Mouse (Mus musculus) heart, embryonic 16.5 days (tissue): ENCODE data around the gene Otud1. TPM values are rescaled to one million over a fixed set of nuclear protein-coding genes. Genes with fewer than 3 reads are reported as not detected.
A peak's percentile ranks its signal among the peaks of the same experiment; 100 is the strongest.

Experiments used
- ATAC-seq: fragments of 200-750 bp; cut with Nextera tagmentation; replicated peaks from 2 replicates; pipeline ENCODE4 v1.8.0; 2017; ENCODE audit warnings: moderate number of reproducible peaks; ENCODE audit not compliant: insufficient read depth, low FRiP score; ENCODE audit errors: extremely low read depth
- H3K27ac ChIP-seq: fragments of 300-500 bp; sonication (generic); 2 replicates; pipeline ENCODE4 v1.5.1; 2014; ENCODE audit warnings: mild to moderate bottlenecking, low read length, control low read depth, moderate library complexity
- H3K27me3 ChIP-seq: fragments of 300-500 bp; sonication (generic); 2 replicates; pipeline ENCODE4 v1.6.1; 2014; ENCODE audit warnings: low read length, mixed read lengths; ENCODE audit not compliant: control insufficient read depth, insufficient read depth
- H3K36me3 ChIP-seq: fragments of 300-500 bp; sonication (generic); 2 replicates; pipeline ENCODE4 v1.6.1; 2014; ENCODE audit not compliant: control insufficient read depth, insufficient read depth
- H3K4me1 ChIP-seq: fragments of 300-500 bp; sonication (generic); 2 replicates; pipeline ENCODE4 v1.6.1; 2014; ENCODE audit warnings: low read length, mixed read lengths; ENCODE audit not compliant: control insufficient read depth, insufficient read depth
- H3K4me2 ChIP-seq: fragments of 300-500 bp; sonication (generic); 2 replicates; pipeline ENCODE4 v1.6.1; 2014; ENCODE audit warnings: low read depth, mild to moderate bottlenecking, control low read depth, low read length
- H3K4me3 ChIP-seq: fragments of 300-500 bp; sonication (generic); 2 replicates; pipeline ENCODE4 v1.5.1; 2014; ENCODE audit warnings: mild to moderate bottlenecking, control low read depth, low read length
- H3K9ac ChIP-seq: fragments of 300-500 bp; sonication (generic); 2 replicates; pipeline ENCODE4 v1.6.1; 2014; ENCODE audit warnings: low read length, control low read depth
- H3K9me3 ChIP-seq: fragments of 300-500 bp; sonication (generic); replicated peaks from 2 replicates; pipeline ENCODE4 v1.6.1; 2016; ENCODE audit warnings: low read length; ENCODE audit not compliant: control insufficient read depth
- WGBS: fragments of 180-500 bp; shearing (Covaris S2); extraction: QIAGEN DNeasy Blood & Tissue Kit; methylation state at CpG from one replicate; pipeline ENCODE4 v1.1.7; 2014; 5-methylcytosine and 5-hydroxymethylcytosine counted together
- polyA plus RNA-seq: library from polyadenylated mRNA; unstranded; fragments of >200 nt; fragmentation: Nextera tagmentation; extraction: Ambion mirVana; gene quantifications from 2 replicates; pipeline ENCODE4 v1.2.1, GENCODE M21; 2015

The Otud1 gene
- polyA plus RNA-seq, 1 experiment from 2014 or later = 6.9 TPM

DNA sequence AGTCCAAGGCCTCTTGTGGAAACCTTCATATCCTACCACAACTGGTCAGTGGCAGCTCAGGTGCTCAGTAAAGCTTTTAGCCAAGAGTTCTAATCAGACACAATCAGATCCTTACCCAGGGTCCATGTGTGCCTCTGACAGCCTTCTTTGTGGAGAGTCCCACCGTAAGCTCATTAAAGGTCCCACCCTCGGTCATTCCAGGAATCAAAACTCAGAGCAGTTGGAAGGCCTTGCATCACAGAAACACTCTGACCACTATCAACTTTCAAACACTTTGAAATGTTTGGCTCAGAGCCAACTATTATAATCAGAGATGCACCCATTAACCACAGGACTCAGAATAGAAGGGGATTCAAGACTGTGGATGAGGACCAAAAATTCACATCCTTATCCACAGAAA lies 12.4 kb upstream of the Otud1 start:
- 42% methylated on average over 2 of the region's 2 CpGs for WGBS
- no peak for ATAC-seq
- H3K4me2 ChIP-seq = no peak overlapping the region
- no peak overlapping the region for H3K9ac ChIP-seq
- H3K36me3 ChIP-seq = no peaks in the 10 kb centered on the region
- no peak overlapping the region for H3K27ac ChIP-seq
- no peak overlapping the region for H3K4me3 ChIP-seq
- H3K27me3 ChIP-seq = no peaks in the 10 kb centered on the region
- H3K4me1 ChIP-seq = peaks cover 24% of the 10 kb centered on the region
- no peaks in the 10 kb centered on the region for H3K9me3 ChIP-seq

DNA sequence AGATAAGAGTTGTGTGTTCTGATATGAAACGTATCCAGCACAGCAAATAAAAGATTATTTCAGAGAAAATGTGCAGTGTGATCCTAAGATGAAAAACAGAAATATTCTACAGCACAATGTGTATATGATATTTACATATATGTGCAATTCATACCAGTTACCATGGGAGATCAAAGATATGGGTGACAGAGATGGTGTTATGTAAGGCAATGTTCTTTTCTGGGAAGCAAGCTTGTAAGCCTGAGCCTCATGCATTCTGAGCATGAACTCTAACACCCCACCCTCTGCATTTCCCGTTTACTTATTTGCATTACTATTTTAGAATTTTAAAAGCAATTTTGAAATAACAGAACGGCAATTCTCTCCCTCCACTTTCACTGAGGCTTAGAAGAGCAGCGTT lies 11.4 kb upstream of the Otud1 start:
- Histone ChIP-seq H3K36me3 (no peaks in the 10 kb centered on the region), H3K9me3 (no peaks in the 10 kb centered on the region), H3K9ac (no peak overlapping the region), H3K4me1 (peaks cover 24% of the 10 kb centered on the region), H3K4me3 (no peak overlapping the region), H3K27ac (peak overlapping the region; percentile 66), H3K4me2 (no peak overlapping the region), H3K27me3 (no peaks in the 10 kb centered on the region)
- ATAC-seq = no peak
- WGBS = 49% methylated on average over 4 of the region's 4 CpGs

DNA sequence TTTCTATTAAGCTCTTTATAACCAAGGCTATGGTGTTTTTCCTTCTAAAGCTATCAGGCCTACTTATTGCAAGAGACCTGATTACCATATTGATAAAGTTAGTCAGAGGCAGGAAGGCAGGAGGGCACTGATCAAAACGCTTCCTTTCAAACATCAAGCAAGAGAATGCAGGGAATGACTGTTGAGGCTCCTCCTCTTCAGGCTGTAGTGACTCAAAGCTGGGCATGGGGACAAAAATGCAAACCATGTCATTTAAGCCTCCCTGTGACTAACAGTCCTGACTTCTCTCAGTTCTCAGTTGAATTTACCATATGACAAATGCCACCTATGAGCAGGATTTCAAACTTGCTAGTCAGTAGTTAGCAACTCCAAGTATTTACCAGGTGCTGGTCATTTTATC lies 10.6 kb upstream of the Otud1 start:
- Histone ChIP-seq H3K4me3 (no peak overlapping the region), H3K36me3 (no peaks in the 10 kb centered on the region), H3K27ac (peak overlapping the region; percentile 78), H3K4me2 (no peak overlapping the region), H3K4me1 (peaks cover 24% of the 10 kb centered on the region), H3K9me3 (no peaks in the 10 kb centered on the region), H3K27me3 (no peaks in the 10 kb centered on the region), H3K9ac (no peak overlapping the region)
- 14% methylated on average over 1 of the region's 1 CpGs for WGBS
- ATAC-seq = peak; percentile 80

DNA sequence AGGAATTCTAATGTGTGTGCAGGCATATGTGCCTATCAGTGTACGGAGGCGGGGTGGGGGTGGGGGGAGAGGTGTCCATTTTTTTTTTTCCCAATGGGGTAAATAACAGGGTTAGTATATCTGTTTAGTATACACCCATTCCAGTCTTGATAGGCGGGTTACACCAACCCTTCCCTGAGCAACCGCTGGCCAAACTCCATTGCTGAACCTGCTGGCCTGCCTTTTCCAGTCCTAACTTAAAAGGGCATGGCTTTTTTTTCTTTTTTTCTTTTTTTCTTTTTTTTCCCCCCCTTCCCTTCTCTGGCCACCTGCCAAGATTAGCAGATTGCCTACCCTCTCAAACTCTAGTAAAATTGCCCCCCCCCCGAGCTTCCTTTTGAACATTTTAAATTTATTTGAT lies 1.1 kb upstream of the Otud1 start:
- Histone ChIP-seq H3K4me3 (peak overlapping the region; percentile 93; the same call in 1 of the 2 replicates), H3K4me1 (peaks cover 9% of the 10 kb centered on the region), H3K4me2 (peak overlapping the region; percentile 90), H3K9ac (no peak overlapping the region; the same call in 1 of the 2 replicates), H3K27ac (peak overlapping the region; percentile 98; the same call in 1 of the 2 replicates), H3K36me3 (no peaks in the 10 kb centered on the region), H3K9me3 (no peaks in the 10 kb centered on the region), H3K27me3 (no peaks in the 10 kb centered on the region)
- WGBS = 31% methylated on average over 5 of the region's 5 CpGs
- ATAC-seq = no peak

DNA sequence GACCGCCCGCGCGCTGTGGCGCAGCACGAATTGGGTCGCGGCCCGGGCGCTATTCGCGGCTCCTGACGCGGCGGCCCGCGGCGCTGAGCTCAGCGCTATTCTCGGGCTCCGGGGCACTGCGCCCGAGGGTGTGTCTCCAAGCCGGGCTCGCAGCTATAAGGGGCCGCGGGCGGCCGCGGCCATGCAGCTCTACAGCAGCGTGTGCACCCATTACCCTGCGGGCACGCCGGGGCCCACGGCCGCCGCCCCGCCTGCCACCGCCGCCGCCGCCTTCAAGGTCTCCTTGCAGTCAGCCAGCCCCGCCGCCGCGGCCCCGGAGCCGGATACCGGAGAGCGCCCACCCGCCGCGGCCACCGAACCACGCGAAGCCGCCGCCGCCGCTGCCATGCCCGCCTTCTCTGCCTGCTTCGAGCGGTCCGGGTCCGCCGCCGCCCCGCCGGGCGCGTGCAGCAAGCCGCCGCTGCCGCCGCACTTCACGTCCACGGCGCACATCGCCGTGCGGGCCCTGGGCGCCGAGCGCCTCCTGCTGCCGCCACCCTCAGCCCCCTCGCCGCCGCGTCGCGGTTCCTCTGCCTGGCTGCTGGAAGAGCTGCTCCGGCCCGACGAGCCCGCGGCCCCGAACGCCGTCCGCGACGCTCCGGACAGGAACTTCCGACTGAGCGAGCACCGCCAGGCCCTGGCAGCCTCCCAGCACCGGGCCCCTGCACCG lies 483 bp downstream of the Otud1 start:
- peak; percentile 82 for ATAC-seq
- peaks cover 11% of the 10 kb centered on the region for H3K4me1 ChIP-seq
- no peaks in the 10 kb centered on the region for H3K36me3 ChIP-seq
- H3K27ac ChIP-seq = peak overlapping the region; percentile 98
- WGBS = under 1% methylated on average over 97 of the region's 108 CpGs
- H3K27me3 ChIP-seq = no peaks in the 10 kb centered on the region
- peak overlapping the region; percentile 90 for H3K4me2 ChIP-seq
- peak overlapping the region; percentile 93 for H3K4me3 ChIP-seq
- H3K9me3 ChIP-seq = no peaks in the 10 kb centered on the region
- H3K9ac ChIP-seq = peak overlapping the region; percentile 99

DNA sequence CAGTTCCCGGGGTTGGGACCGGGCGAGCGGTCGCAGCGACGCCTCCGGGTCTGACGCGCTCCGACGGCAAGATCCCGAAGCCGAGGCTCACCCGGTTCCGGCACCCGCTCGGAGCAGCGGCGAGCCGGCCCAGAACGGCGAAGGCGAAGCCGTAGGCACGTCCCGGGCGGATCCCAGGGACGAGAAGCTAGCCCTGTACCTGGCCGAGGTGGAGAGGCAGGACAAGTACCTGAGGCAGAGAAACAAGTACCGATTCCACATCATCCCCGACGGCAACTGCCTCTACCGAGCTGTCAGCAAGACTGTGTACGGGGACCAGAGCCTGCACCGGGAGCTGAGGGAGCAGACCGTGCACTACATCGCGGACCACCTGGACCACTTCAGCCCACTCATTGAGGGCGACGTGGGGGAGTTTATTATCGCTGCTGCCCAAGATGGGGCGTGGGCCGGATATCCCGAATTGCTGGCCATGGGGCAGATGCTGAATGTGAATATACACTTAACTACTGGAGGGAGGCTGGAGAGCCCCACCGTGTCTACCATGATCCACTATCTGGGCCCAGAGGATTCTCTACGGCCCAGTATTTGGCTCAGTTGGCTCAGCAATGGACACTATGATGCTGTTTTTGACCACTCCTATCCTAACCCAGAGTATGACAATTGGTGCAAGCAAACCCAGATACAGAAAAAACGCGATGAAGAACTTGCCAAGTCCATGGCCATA lies 1.3 kb downstream of the Otud1 start:
- Histone ChIP-seq H3K4me2 (peak overlapping the region; percentile 90), H3K9me3 (no peaks in the 10 kb centered on the region), H3K27me3 (no peaks in the 10 kb centered on the region), H3K9ac (peak overlapping the region; percentile 99), H3K27ac (peak overlapping the region; percentile 98), H3K36me3 (no peaks in the 10 kb centered on the region), H3K4me1 (peaks cover 11% of the 10 kb centered on the region), H3K4me3 (peak overlapping the region; percentile 93)
- WGBS = 2% methylated on average over 49 of the region's 49 CpGs
- ATAC-seq = no peak; the same call in 1 of the 2 replicates

DNA sequence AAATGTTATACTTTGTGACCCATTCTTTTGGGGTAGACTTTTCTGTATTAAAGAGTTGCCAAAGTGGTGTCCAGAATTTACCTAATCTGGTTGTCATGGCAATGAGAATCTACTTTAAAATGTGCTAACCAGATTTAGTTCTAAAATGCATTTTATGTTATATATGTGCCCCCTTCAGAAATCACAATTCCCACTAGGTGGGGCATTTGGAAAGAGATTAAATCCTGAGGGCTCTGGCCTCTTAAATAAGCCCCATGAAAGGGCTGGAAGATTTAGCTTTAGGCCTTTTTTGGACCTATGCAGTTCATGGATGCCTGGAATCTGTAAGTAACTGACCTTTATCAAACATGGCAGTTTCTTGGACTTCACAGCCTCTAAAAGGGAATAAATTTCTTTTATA lies 3.3 kb downstream of the Otud1 start:
- Histone ChIP-seq H3K4me1 (peaks cover 24% of the 10 kb centered on the region), H3K9ac (peak overlapping the region; percentile 61), H3K36me3 (no peaks in the 10 kb centered on the region), H3K4me3 (peak overlapping the region; percentile 41), H3K4me2 (peak overlapping the region; percentile 61), H3K27me3 (no peaks in the 10 kb centered on the region), H3K9me3 (no peaks in the 10 kb centered on the region), H3K27ac (no peak overlapping the region)
- no peak for ATAC-seq

DNA sequence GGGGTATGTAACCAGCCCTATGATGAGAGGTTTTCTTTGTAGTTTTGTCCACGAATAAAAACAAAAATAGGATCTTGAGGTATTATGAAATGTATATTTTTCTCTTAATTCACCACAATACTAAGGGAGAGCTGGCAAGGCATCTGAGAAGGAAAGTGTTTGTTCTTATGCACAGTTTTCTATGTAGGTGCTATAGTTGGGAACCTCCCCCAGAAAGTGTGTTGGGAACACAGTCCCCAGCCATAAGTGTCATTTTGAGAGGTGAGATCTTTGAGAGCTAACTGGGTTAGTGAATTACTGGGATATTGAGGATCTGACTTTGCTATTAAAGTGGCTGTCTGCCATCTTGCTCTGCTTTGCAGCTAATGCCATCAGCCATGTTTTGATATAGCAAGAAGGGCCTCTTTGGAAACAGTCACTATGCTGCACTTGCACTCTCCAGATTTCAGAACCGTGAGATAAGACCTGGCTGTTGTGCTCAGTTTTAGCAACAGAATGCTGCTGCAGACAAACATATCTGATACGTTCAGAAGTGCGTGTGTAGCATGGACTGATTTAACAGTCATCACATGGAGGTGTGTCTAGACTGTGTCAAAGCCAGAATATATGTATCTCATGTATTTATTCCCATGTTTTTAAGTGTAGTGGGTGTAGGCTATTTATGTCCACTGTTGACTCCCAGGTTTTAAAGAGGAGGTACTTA lies 5.7 kb downstream of the Otud1 start:
- no peaks in the 10 kb centered on the region for H3K27me3 ChIP-seq
- ATAC-seq = peak; percentile 92
- WGBS = 40% methylated on average over 4 of the region's 4 CpGs
- peaks cover 27% of the 10 kb centered on the region for H3K4me1 ChIP-seq
- H3K9me3 ChIP-seq = no peaks in the 10 kb centered on the region
- H3K4me3 ChIP-seq = no peak overlapping the region
- peak overlapping the region; percentile 8; the same call in 1 of the 2 replicates for H3K4me2 ChIP-seq
- no peak overlapping the region for H3K9ac ChIP-seq
- H3K36me3 ChIP-seq = no peaks in the 10 kb centered on the region
- peak overlapping the region; percentile 75 for H3K27ac ChIP-seq

DNA sequence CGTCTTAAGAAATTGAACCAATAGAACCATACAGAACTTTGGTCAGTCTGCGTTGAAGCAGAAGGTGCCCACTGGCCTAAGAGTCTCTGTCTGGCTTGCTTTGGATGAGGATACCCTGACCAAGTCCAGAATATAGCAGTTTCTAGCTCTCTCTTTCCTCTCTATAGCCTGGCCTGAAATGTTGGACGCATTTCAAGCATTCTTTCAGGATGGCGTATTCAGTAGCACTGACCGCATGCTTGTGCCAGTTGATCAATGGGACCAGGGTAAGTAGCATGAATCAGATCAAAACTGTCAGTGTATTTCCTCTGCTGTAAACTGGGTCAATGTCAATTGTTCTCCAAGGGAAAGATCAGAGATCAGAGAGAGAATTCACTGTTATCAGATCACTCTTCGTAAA lies 6.6 kb downstream of the Otud1 start:
- Histone ChIP-seq H3K4me1 (peaks cover 27% of the 10 kb centered on the region), H3K4me2 (peak overlapping the region; percentile 4; the same call in 1 of the 2 replicates), H3K27me3 (no peaks in the 10 kb centered on the region), H3K9ac (no peak overlapping the region), H3K9me3 (no peaks in the 10 kb centered on the region), H3K4me3 (no peak overlapping the region), H3K27ac (peak overlapping the region; percentile 69; the same call in 1 of the 2 replicates), H3K36me3 (no peaks in the 10 kb centered on the region)
- peak; percentile 42 for ATAC-seq
- WGBS = 35% methylated on average over 6 of the region's 6 CpGs
